In the genomic region with DNA sequence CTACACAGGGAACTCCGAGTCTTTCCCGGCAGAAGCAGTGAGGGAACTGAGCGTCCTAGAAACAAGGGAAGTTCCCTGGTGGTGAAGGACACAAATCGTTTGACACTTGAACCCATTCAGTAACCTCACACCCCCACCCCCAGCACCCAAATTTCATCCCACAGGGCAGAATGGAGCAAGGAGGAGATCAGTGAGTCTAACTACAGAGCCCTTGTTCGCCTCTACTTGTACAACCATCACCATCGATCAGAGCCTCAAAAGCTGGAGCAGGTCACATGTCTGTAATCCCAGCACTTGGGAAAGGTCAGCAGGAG, we compare ENCODE assay signal across 11 mouse cellular contexts. TPM values are rescaled to one million over a fixed set of nuclear protein-coding genes. Genes with fewer than 3 reads are reported as not detected.
A peak's percentile ranks its signal among the peaks of the same experiment; 100 is the strongest.
DNase-seq lines count a peak whose midpoint lies in the region; ATAC-seq and TF ChIP-seq lines count a peak whose summit lies in the region.
"Had no signal": no experiment of that assay in that cellular context is flagged by ENCODE, and none has a peak within 500 bp of the region (broad histone marks: within the 10 kb centered on the region; RNA-seq: fewer than 3 reads in every experiment).

No protein-coding gene starts in this region.

- H3K4me1 ChIP-seq in hindbrain, embryonic 10.5 days (replicated peaks): peaks cover 53% of the 10 kb centered on the region
- no peaks in the 10 kb centered on the region for H3K4me1 ChIP-seq in hindbrain, embryonic 11.5 days (replicated peaks; ENCODE audit: control insufficient read depth, insufficient read depth, low read length)
- peaks cover 20% of the 10 kb centered on the region; the same call in 1 of the 2 replicates for H3K4me1 ChIP-seq in spleen, adult 2 months (ENCODE audit: control insufficient read depth, insufficient read depth, insufficient read length)
- peaks cover 33% of the 10 kb centered on the region for H3K4me1 ChIP-seq in limb, embryonic 11.5 days (ENCODE audit: control insufficient read depth, insufficient read depth, low read length)

- DNase-seq in hindbrain, embryonic 10.5 days (ENCODE audit: low spot score): no peak
- no peak for DNase-seq in hindbrain, embryonic 11.5 days (ENCODE audit: low spot score)
- no peak for DNase-seq in spleen, adult 2 months (ENCODE audit: low read depth in 1 of 2, low spot score in 2 of 2)
- no peak for DNase-seq in spleen, postnatal 14 days (ENCODE audit: low spot score in 2 of 2)
- DNase-seq in limb, embryonic 11.5 days (ENCODE audit: low spot score): no peak
- DNase-seq in layer of hippocampus, postnatal 14 days (ENCODE audit: low spot score in 2 of 2): no peak
- DNase-seq in Muller cell, postnatal 12 days (ENCODE audit: inconsistent ontology term): no peak
- DNase-seq in kidney, adult 11 months: no peak

- H3K4me2 ChIP-seq in hindbrain, embryonic 11.5 days (replicated peaks; ENCODE audit: low read depth, low read length): no peak overlapping the region
- H3K4me2 ChIP-seq in limb, embryonic 11.5 days (ENCODE audit: low read depth, severe bottlenecking): peak overlapping the region; percentile 90; the same call in 1 of the 2 replicates

- no peak overlapping the region for H3K9ac ChIP-seq in hindbrain, embryonic 11.5 days (ENCODE audit: low read depth, low read length)
- H3K9ac ChIP-seq in limb, embryonic 11.5 days (ENCODE audit: low read length): peak overlapping the region; percentile 5; the same call in 1 of the 2 replicates
- H3K9ac ChIP-seq: forebrain, embryonic 13.5 days had no signal

- 0 out of 2 replicates have a peak, but pooled peaks cover 7% of the 10 kb centered on the region for H3K27me3 ChIP-seq in hindbrain, embryonic 10.5 days (ENCODE audit: insufficient read depth, poor library complexity, severe bottlenecking)
- no peaks in the 10 kb centered on the region for H3K27me3 ChIP-seq in hindbrain, embryonic 11.5 days (ENCODE audit: control insufficient read depth, insufficient read depth, low read length)
- no peaks in the 10 kb centered on the region for H3K27me3 ChIP-seq in spleen, adult 2 months (ENCODE audit: control insufficient read depth, insufficient read depth, low read length)
- H3K27me3 ChIP-seq in limb, embryonic 11.5 days (ENCODE audit: control insufficient read depth, insufficient read depth, low read length): no peaks in the 10 kb centered on the region

- H3K4me3 ChIP-seq in hindbrain, embryonic 10.5 days: peak overlapping the region; percentile 55; the same call in 1 of the 2 replicates
- H3K4me3 ChIP-seq in hindbrain, embryonic 11.5 days (ENCODE audit: low read depth, low read length): no peak overlapping the region
- H3K4me3 ChIP-seq in spleen, adult 2 months (ENCODE audit: extremely low read depth, insufficient read depth, insufficient read length): no peak overlapping the region
- peak overlapping the region; percentile 52; the same call in 1 of the 2 replicates for H3K4me3 ChIP-seq in limb, embryonic 11.5 days (ENCODE audit: low read depth, low read length)
- H3K4me3 ChIP-seq: forebrain, embryonic 13.5 days had no signal

- 0 out of 2 replicates have a peak, but pooled peaks cover 6% of the 10 kb centered on the region for H3K36me3 ChIP-seq in hindbrain, embryonic 10.5 days
- H3K36me3 ChIP-seq in hindbrain, embryonic 11.5 days (ENCODE audit: control insufficient read depth, insufficient read depth, low read length): no peaks in the 10 kb centered on the region
- H3K36me3 ChIP-seq in spleen, adult 2 months (ENCODE audit: control insufficient read depth, insufficient read depth, low read length): no peaks in the 10 kb centered on the region
- H3K36me3 ChIP-seq in limb, embryonic 11.5 days (ENCODE audit: control insufficient read depth, insufficient read depth, low read length): peaks cover 4% of the 10 kb centered on the region

- no peak for TF ChIP-seq POLR2A in spleen, adult 2 months (IDR thresholded peaks at IDR 0.05; ENCODE audit: low read depth, low read length)

- no peaks in the 10 kb centered on the region for H3K9me3 ChIP-seq in hindbrain, embryonic 10.5 days
- no peaks in the 10 kb centered on the region for H3K9me3 ChIP-seq in hindbrain, embryonic 11.5 days (ENCODE audit: control insufficient read depth, low read length)
- H3K9me3 ChIP-seq in limb, embryonic 11.5 days (ENCODE audit: control insufficient read depth, low read length): no peaks in the 10 kb centered on the region
- H3K9me3 ChIP-seq: forebrain, embryonic 13.5 days had no signal

- TF ChIP-seq CTCF in spleen, adult 2 months (IDR thresholded peaks at IDR 0.05; ENCODE audit: extremely low read depth, insufficient read depth, insufficient read length, insufficient replicate concordance): no peak

- WGBS in hindbrain, embryonic 10.5 days: 57% methylated on average over 6 of the region's 6 CpGs
- 54% methylated on average over 6 of the region's 6 CpGs for WGBS in hindbrain, embryonic 11.5 days
- WGBS in spleen, adult 2 months: 64% methylated on average over 6 of the region's 6 CpGs
- 30% methylated on average over 6 of the region's 6 CpGs for WGBS in limb, embryonic 11.5 days

- ATAC-seq in hindbrain, embryonic 11.5 days (ENCODE audit: low FRiP score): no peak
- no peak; the same call in none of the 2 replicates for ATAC-seq in limb, embryonic 11.5 days (ENCODE audit: insufficient number of reproducible peaks, low FRiP score, low TSS enrichment, low read depth)

- H3K27ac ChIP-seq in hindbrain, embryonic 10.5 days: peak overlapping the region; percentile 86
- no peak overlapping the region for H3K27ac ChIP-seq in hindbrain, embryonic 11.5 days (ENCODE audit: low read depth, low read length)
- H3K27ac ChIP-seq in spleen, adult 2 months (ENCODE audit: insufficient read depth, low read length): peak overlapping the region; percentile 66
- peak overlapping the region; percentile 85 for H3K27ac ChIP-seq in limb, embryonic 11.5 days (replicated peaks; ENCODE audit: low read depth, low read length)
- H3K27ac ChIP-seq: forebrain, embryonic 13.5 days had no signal

RNA-seq across cellular contexts. Expression of gene Ifitm2, which starts 0.7 kb away (rescaled TPM):
- polyA plus RNA-seq in hindbrain, embryonic 10.5 days (2016; fragmentation: Nextera tagmentation; extraction: Ambion mirVana): 388 and 494 TPM in 2 replicates
- 290 and 308 TPM in 2 replicates for polyA plus RNA-seq in hindbrain, embryonic 11.5 days (2014; fragmentation: Nextera tagmentation; extraction: Ambion mirVana)
- polyA plus RNA-seq in spleen, adult 2 months (2012; rRNA removed): 279 and 436 TPM in 2 replicates
- polyA plus RNA-seq in limb, embryonic 11.5 days (2014; fragmentation: Nextera tagmentation; extraction: Ambion mirVana): 853 and 900 TPM in 2 replicates
- total RNA-seq in layer of hippocampus, postnatal 14 days (2021): 10 to 100 TPM; 15.1 to 20.8 TPM

RNA-seq across cellular contexts. Expression of gene Gm45717, which starts 0.8 kb away (rescaled TPM):
- polyA plus RNA-seq in hindbrain, embryonic 10.5 days (2016; fragmentation: Nextera tagmentation; extraction: Ambion mirVana): 0.35 and 0.80 TPM in 2 replicates
- not detected in 2 replicates for polyA plus RNA-seq in hindbrain, embryonic 11.5 days (2014; fragmentation: Nextera tagmentation; extraction: Ambion mirVana)
- polyA plus RNA-seq in spleen, adult 2 months (2012; rRNA removed): not detected in 2 replicates
- not detected in 2 replicates for polyA plus RNA-seq in limb, embryonic 11.5 days (2014; fragmentation: Nextera tagmentation; extraction: Ambion mirVana)
- not detected for total RNA-seq in layer of hippocampus, postnatal 14 days (2021)
- total RNA-seq: layer of hippocampus, postnatal 10 days had no signal
- polyA plus RNA-seq: forebrain, embryonic 13.5 days; thymus, postnatal 0 days had no signal

RNA-seq across cellular contexts. Expression of gene Ifitm5, which starts 6.4 kb away (rescaled TPM):
- polyA plus RNA-seq in hindbrain, embryonic 10.5 days (2016; fragmentation: Nextera tagmentation; extraction: Ambion mirVana): 1.3 and 2.7 TPM in 2 replicates
- 0.27 and 0.54 TPM in 2 replicates for polyA plus RNA-seq in hindbrain, embryonic 11.5 days (2014; fragmentation: Nextera tagmentation; extraction: Ambion mirVana)
- 1.2 and 1.3 TPM in 2 replicates for polyA plus RNA-seq in spleen, adult 2 months (2012; rRNA removed)
- 1.7 and 1.9 TPM in 2 replicates for polyA plus RNA-seq in limb, embryonic 11.5 days (2014; fragmentation: Nextera tagmentation; extraction: Ambion mirVana)
- not detected for total RNA-seq in layer of hippocampus, postnatal 14 days (2021)
- total RNA-seq: layer of hippocampus, postnatal 10 days had no signal

RNA-seq across cellular contexts. Expression of gene Ifitm1, which starts 10.5 kb away (rescaled TPM):
- polyA plus RNA-seq in hindbrain, embryonic 10.5 days (2016; fragmentation: Nextera tagmentation; extraction: Ambion mirVana): 5.1 and 6.9 TPM in 2 replicates
- 6.9 and 7.8 TPM in 2 replicates for polyA plus RNA-seq in hindbrain, embryonic 11.5 days (2014; fragmentation: Nextera tagmentation; extraction: Ambion mirVana)
- 159 and 265 TPM in 2 replicates for polyA plus RNA-seq in spleen, adult 2 months (2012; rRNA removed)
- polyA plus RNA-seq in limb, embryonic 11.5 days (2014; fragmentation: Nextera tagmentation; extraction: Ambion mirVana): 63.9 and 68.3 TPM in 2 replicates
- total RNA-seq in layer of hippocampus, postnatal 14 days (2021): 1 to 10 TPM; 3.3 to 6.3 TPM

RNA-seq across cellular contexts. Expression of gene Pgghg, which starts 15.3 kb away (rescaled TPM):
- polyA plus RNA-seq in hindbrain, embryonic 10.5 days (2016; fragmentation: Nextera tagmentation; extraction: Ambion mirVana): 16.8 and 17.0 TPM in 2 replicates
- 9.7 and 10.6 TPM in 2 replicates for polyA plus RNA-seq in hindbrain, embryonic 11.5 days (2014; fragmentation: Nextera tagmentation; extraction: Ambion mirVana)
- 21.2 and 26.0 TPM in 2 replicates for polyA plus RNA-seq in spleen, adult 2 months (2012; rRNA removed)
- 13.6 and 16.1 TPM in 2 replicates for polyA plus RNA-seq in limb, embryonic 11.5 days (2014; fragmentation: Nextera tagmentation; extraction: Ambion mirVana)
- 1 to 10 TPM; 4.1 to 5.1 TPM for total RNA-seq in layer of hippocampus, postnatal 14 days (2021)

Comparison
In these comparisons a context has a peak if more than half of its experiments do, and no peak if none do; other contexts are left out.
1. H3K4me3 ChIP-seq: peak in hindbrain, embryonic 10.5 days (single experiment) and limb, embryonic 11.5 days (single experiment); none in hindbrain, embryonic 11.5 days (single experiment) and spleen, adult 2 months (single experiment).